Mouse (Mus musculus) bone marrow macrophage, adult 2 months (primary cell): ENCODE data around the gene Acad12.

Source experiments
- CTCF ChIP-seq: IDR thresholded peaks from 2 replicates; pipeline ENCODE4 v1.5.1; 2012; ENCODE audit warnings: low read depth, mild to moderate bottlenecking, low read length, moderate library complexity
- POLR2A ChIP-seq: IDR thresholded peaks from 2 replicates; pipeline ENCODE4 v1.6.1; 2012; ENCODE audit warnings: mild to moderate bottlenecking, low read depth, low read length, borderline replicate concordance

GRCm38 (mm10) chr5:121597332-121597731 lies 21.4 kb downstream of the Acad12 start:
- TF ChIP-seq POLR2A (0 out of 2 replicates have a peak, but pooled peaks have one; percentile 4), CTCF (no peak)
